Mouse (Mus musculus) hindbrain, embryonic 13.5 days (tissue): Measurements from ENCODE around the gene Kcnd1. TPM values are rescaled to one million over a fixed set of nuclear protein-coding genes. Genes with fewer than 3 reads are reported as not detected.
A peak's percentile ranks its signal among the peaks of the same experiment; 100 is the strongest.

Experiments used
- ATAC-seq: fragments of 200-750 bp; cut with Nextera tagmentation; 2 replicates; pipeline ENCODE4 v1.8.0; 2017; ENCODE audit warnings: moderate TSS enrichment; ENCODE audit not compliant: low FRiP score
- H3K27ac ChIP-seq: fragments of 300-500 bp; sonication (generic); 2 replicates; pipeline ENCODE4 v1.5.1; 2015; ENCODE audit warnings: inconsistent platforms, mild to moderate bottlenecking, moderate library complexity
- H3K27me3 ChIP-seq: fragments of 300-500 bp; sonication (generic); 2 replicates; pipeline ENCODE4 v1.6.1; 2015; ENCODE audit warnings: mild to moderate bottlenecking, inconsistent platforms
- H3K36me3 ChIP-seq: fragments of 300-500 bp; sonication (generic); 2 replicates; pipeline ENCODE4 v1.6.1; 2015; ENCODE audit warnings: mild to moderate bottlenecking, inconsistent platforms
- H3K4me1 ChIP-seq: fragments of 300-500 bp; sonication (generic); replicated peaks from 2 replicates; pipeline ENCODE4 v1.6.1; 2015; ENCODE audit warnings: inconsistent platforms
- H3K4me2 ChIP-seq: fragments of 300-500 bp; sonication (generic); 2 replicates; pipeline ENCODE4 v1.6.1; 2015; ENCODE audit warnings: inconsistent platforms, mild to moderate bottlenecking, moderate library complexity
- H3K4me3 ChIP-seq: fragments of 300-500 bp; sonication (generic); 2 replicates; pipeline ENCODE4 v1.5.1; 2015; ENCODE audit warnings: mild to moderate bottlenecking, inconsistent platforms
- H3K9ac ChIP-seq: fragments of 300-500 bp; sonication (generic); 2 replicates; pipeline ENCODE4 v1.6.1; 2015; ENCODE audit warnings: mild to moderate bottlenecking, inconsistent platforms
- H3K9me3 ChIP-seq: fragments of 300-500 bp; sonication (generic); 2 replicates; pipeline ENCODE4 v1.6.1; 2016; ENCODE audit warnings: inconsistent platforms
- WGBS: fragments of 180-500 bp; shearing (Covaris S2); methylation state at CpG from one replicate; pipeline ENCODE4 v1.1.7; 2015; 5-methylcytosine and 5-hydroxymethylcytosine counted together
- polyA plus RNA-seq: library from polyadenylated mRNA; unstranded; fragments of >200 nt; fragmentation: Nextera tagmentation; extraction: Ambion mirVana; gene quantifications from 2 replicates; pipeline ENCODE4 v1.2.1, GENCODE M21; 2015

Kcnd1 gene
- polyA plus RNA-seq, result 2.5 and 3.0 TPM in 2 replicates

GRCm38 (mm10) chrX:7821865-7822779, at the start of gene Kcnd1:
Kcnd1 (plus strand) TSS chrX:7822289.
- H3K4me1 ChIP-seq, result peaks cover 6% of the 10 kb centered on the region; the same call in 1 of the 2 replicates
- peak; percentile 72 for ATAC-seq
- 11% methylated on average over 20 of the region's 24 CpGs for WGBS

GRCm38 (mm10) chrX:7772766-7773165, 49.3 kb upstream of the Kcnd1 start:
- H3K27me3 ChIP-seq, result no peaks in the 10 kb centered on the region
- H3K36me3 ChIP-seq, result peaks cover 47% of the 10 kb centered on the region
- no peak for ATAC-seq
- no peak overlapping the region for H3K4me3 ChIP-seq
- H3K4me2 ChIP-seq, result no peak overlapping the region
- H3K4me1 ChIP-seq, result no peaks in the 10 kb centered on the region
- H3K9ac ChIP-seq, result no peak overlapping the region
- no peak overlapping the region for H3K27ac ChIP-seq
- 50% methylated on average over 2 of the region's 2 CpGs for WGBS
- H3K9me3 ChIP-seq, result no peaks in the 10 kb centered on the region

More at GRCm38 (mm10) chrX:7821865-7822779, at the start of gene Kcnd1:
- Histone ChIP-seq H3K4me2 (peak within 1 kb of the TSS; percentile 54), H3K4me3 (peak within 1 kb of the TSS; percentile 36), H3K9me3 (no peaks in the 10 kb centered on the region), H3K27ac (no peak within 1 kb of the TSS), H3K27me3 (no peaks in the 10 kb centered on the region), H3K36me3 (peaks cover 23% of the 10 kb centered on the region), H3K9ac (peak within 1 kb of the TSS; percentile 62)

GRCm38 (mm10) chrX:7775501-7776205, 46.4 kb upstream of the Kcnd1 start:
- Histone ChIP-seq H3K27ac (no peak overlapping the region), H3K4me3 (no peak overlapping the region), H3K36me3 (peaks cover 25% of the 10 kb centered on the region), H3K9ac (no peak overlapping the region), H3K4me1 (no peaks in the 10 kb centered on the region), H3K27me3 (no peaks in the 10 kb centered on the region), H3K4me2 (no peak overlapping the region), H3K9me3 (no peaks in the 10 kb centered on the region)
- ATAC-seq, result no peak
- WGBS, result 73% methylated on average over 9 of the region's 9 CpGs

- no peaks in the 10 kb centered on the region for H3K27me3 ChIP-seq
- H3K4me1 ChIP-seq, result no peaks in the 10 kb centered on the region
- ATAC-seq, result peak; percentile 68
- H3K9me3 ChIP-seq, result no peaks in the 10 kb centered on the region
- WGBS, result 54% methylated on average over 8 of the region's 8 CpGs
- no peak overlapping the region for H3K4me2 ChIP-seq
- peaks cover 21% of the 10 kb centered on the region for H3K36me3 ChIP-seq
- no peak overlapping the region for H3K27ac ChIP-seq
- no peak overlapping the region for H3K9ac ChIP-seq
- no peak overlapping the region for H3K4me3 ChIP-seq
Observed at GRCm38 (mm10) chrX:7776329-7777082, 45.6 kb upstream of the Kcnd1 start.

- H3K27ac ChIP-seq, result no peak overlapping the region
- no peak overlapping the region for H3K9ac ChIP-seq
- ATAC-seq, result no peak
- H3K27me3 ChIP-seq, result no peaks in the 10 kb centered on the region
- WGBS, result 75% methylated on average over 7 of the region's 7 CpGs
- no peak overlapping the region for H3K4me3 ChIP-seq
- H3K36me3 ChIP-seq, result peaks cover 10% of the 10 kb centered on the region
- no peaks in the 10 kb centered on the region for H3K4me1 ChIP-seq
- no peaks in the 10 kb centered on the region for H3K9me3 ChIP-seq
- H3K4me2 ChIP-seq, result no peak overlapping the region
Observed at GRCm38 (mm10) chrX:7778450-7779244, 43.4 kb upstream of the Kcnd1 start.

- H3K4me1 ChIP-seq, result no peaks in the 10 kb centered on the region
- H3K27me3 ChIP-seq, result no peaks in the 10 kb centered on the region
- peaks cover 4% of the 10 kb centered on the region for H3K36me3 ChIP-seq
- H3K4me2 ChIP-seq, result no peak overlapping the region
- WGBS, result 23% methylated on average over 3 of the region's 3 CpGs
- H3K9ac ChIP-seq, result no peak overlapping the region
- ATAC-seq, result no peak
- H3K4me3 ChIP-seq, result no peak overlapping the region
- no peaks in the 10 kb centered on the region for H3K9me3 ChIP-seq
- H3K27ac ChIP-seq, result no peak overlapping the region
Observed at GRCm38 (mm10) chrX:7779294-7779693, 42.8 kb upstream of the Kcnd1 start.

GRCm38 (mm10) chrX:7782603-7783092, 39.4 kb upstream of the Kcnd1 start:
- H3K4me2 ChIP-seq, result no peak overlapping the region
- 82% methylated on average over 4 of the region's 4 CpGs for WGBS
- H3K9ac ChIP-seq, result no peak overlapping the region
- H3K27ac ChIP-seq, result no peak overlapping the region
- H3K36me3 ChIP-seq, result no peaks in the 10 kb centered on the region
- H3K4me3 ChIP-seq, result no peak overlapping the region
- no peaks in the 10 kb centered on the region for H3K27me3 ChIP-seq
- no peak for ATAC-seq
- no peaks in the 10 kb centered on the region for H3K9me3 ChIP-seq
- H3K4me1 ChIP-seq, result no peaks in the 10 kb centered on the region

- Histone ChIP-seq H3K27ac (peak within 1 kb of the TSS; percentile 55), H3K27me3 (no peaks in the 10 kb centered on the region), H3K4me2 (peak within 1 kb of the TSS; percentile 65), H3K4me3 (peak within 1 kb of the TSS; percentile 53), H3K9me3 (no peaks in the 10 kb centered on the region), H3K4me1 (peaks cover 16% of the 10 kb centered on the region), H3K9ac (peak within 1 kb of the TSS; percentile 72), H3K36me3 (no peaks in the 10 kb centered on the region)
- WGBS, result 14% methylated on average over 24 of the region's 24 CpGs
- peak; percentile 92 for ATAC-seq
Observed at GRCm38 (mm10) chrX:7789542-7790136, 32.5 kb upstream of the Kcnd1 start, which contains the start of gene Gripap1. Gripap1 (plus strand) TSS chrX:7789765.

GRCm38 (mm10) chrX:7790309-7790708, 31.8 kb upstream of the Kcnd1 start:
- peak overlapping the region; percentile 55; the same call in 1 of the 2 replicates for H3K27ac ChIP-seq
- no peaks in the 10 kb centered on the region for H3K27me3 ChIP-seq
- peak overlapping the region; percentile 72 for H3K9ac ChIP-seq
- H3K4me2 ChIP-seq, result peak overlapping the region; percentile 65
- 0 out of 2 replicates have a peak, but pooled peaks have one; percentile 21 for ATAC-seq
- peaks cover 16% of the 10 kb centered on the region for H3K4me1 ChIP-seq
- H3K36me3 ChIP-seq, result 0 out of 2 replicates have a peak, but pooled peaks cover 5% of the 10 kb centered on the region
- 20% methylated on average over 5 of the region's 5 CpGs for WGBS
- no peaks in the 10 kb centered on the region for H3K9me3 ChIP-seq
- H3K4me3 ChIP-seq, result peak overlapping the region; percentile 53

- no peaks in the 10 kb centered on the region for H3K27me3 ChIP-seq
- ATAC-seq, result no peak
- no peak overlapping the region for H3K4me2 ChIP-seq
- H3K9me3 ChIP-seq, result no peaks in the 10 kb centered on the region
- H3K4me1 ChIP-seq, result peaks cover 16% of the 10 kb centered on the region
- 46% methylated on average over 3 of the region's 3 CpGs for WGBS
- H3K4me3 ChIP-seq, result no peak overlapping the region
- H3K9ac ChIP-seq, result no peak overlapping the region
- H3K27ac ChIP-seq, result no peak overlapping the region
- 0 out of 2 replicates have a peak, but pooled peaks cover 5% of the 10 kb centered on the region for H3K36me3 ChIP-seq
Observed at GRCm38 (mm10) chrX:7793361-7793760, 28.7 kb upstream of the Kcnd1 start.

- Histone ChIP-seq H3K27me3 (no peaks in the 10 kb centered on the region), H3K4me2 (no peak overlapping the region), H3K4me3 (no peak overlapping the region), H3K36me3 (peaks cover 14% of the 10 kb centered on the region), H3K27ac (no peak overlapping the region), H3K9me3 (no peaks in the 10 kb centered on the region), H3K9ac (no peak overlapping the region), H3K4me1 (peaks cover 16% of the 10 kb centered on the region)
- ATAC-seq, result no peak
- 33% methylated on average over 7 of the region's 7 CpGs for WGBS
Observed at GRCm38 (mm10) chrX:7795016-7795415, 27.1 kb upstream of the Kcnd1 start.
